Mouse (Mus musculus): ENCODE data around the gene Olfr550.
"Not testable (repeated sequence)": the region's sequence is repeated elsewhere in the genome, so short reads cannot be mapped to it uniquely, and the experiment has no call there.

Olfr550 gene

GRCm38 (mm10) chr7:102571142-102571541, at the start of gene Olfr550:
Olfr550 (plus strand) TSS chr7:102571442.
- no peak for DNase-seq

GRCm38 (mm10) chr7:102529052-102529451, 42.2 kb upstream of the Olfr550 start:
- no peak for DNase-seq

- DNase-seq: no peak
Measured at GRCm38 (mm10) chr7:102534449-102534848, 36.8 kb upstream of the Olfr550 start, which contains the start of gene Olfr547. Olfr547 (plus strand) TSS chr7:102534749.

GRCm38 (mm10) chr7:102540596-102540995, 30.6 kb upstream of the Olfr550 start, which contains the start of gene Olfr548-ps1:
Olfr548-ps1 (plus strand) TSS chr7:102540896.
- no peak for DNase-seq

- DNase-seq: no peak
Measured at GRCm38 (mm10) chr7:102541251-102541650, 30.0 kb upstream of the Olfr550 start.

DNA sequence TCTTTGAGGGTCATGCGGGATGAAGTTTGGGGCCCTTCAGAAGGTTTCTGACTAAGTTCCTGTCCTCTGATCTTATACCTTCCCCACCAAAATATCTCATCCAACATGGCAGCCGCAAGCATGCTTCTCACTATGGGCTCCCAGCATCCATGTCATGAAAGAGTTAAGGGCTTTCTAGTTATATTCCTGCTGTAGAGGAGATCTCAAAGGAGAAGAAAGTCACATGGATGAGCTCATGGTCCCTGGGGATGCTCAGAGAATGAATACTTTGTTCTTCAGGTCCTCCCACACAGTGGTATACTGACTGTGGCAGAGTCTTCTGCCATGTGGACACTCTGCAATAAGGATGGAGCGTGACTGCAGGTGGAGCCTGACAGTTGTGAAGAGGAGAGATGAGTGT, 21.7 kb upstream of the Olfr550 start, which contains the start of gene Olfr549:
TSS of gene Olfr549 (plus strand) at position 301 of the 400 bp plus-strand sequence.
- DNase-seq: no peak

DNA sequence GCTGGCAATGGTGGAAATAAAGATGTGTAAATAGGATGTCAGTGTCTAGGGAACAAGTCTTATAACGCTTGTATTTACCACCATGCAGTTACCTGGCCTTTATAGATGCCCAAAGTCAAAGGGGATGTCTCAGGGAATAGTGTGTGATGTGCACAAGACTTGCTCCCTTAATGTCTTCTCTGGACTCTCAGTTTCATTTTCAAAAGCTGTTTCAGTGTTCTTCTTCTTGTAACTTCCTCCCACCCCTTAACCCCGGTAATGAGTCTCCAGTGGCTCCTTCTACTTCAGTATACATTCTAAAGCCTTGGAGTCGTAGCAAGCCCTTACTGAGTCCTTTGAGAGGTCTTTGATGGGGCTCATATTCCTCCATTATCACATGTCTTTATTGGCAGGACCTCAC, 18.0 kb upstream of the Olfr550 start:
- DNase-seq: no peak

GRCm38 (mm10) chr7:102564999-102565997, 5.9 kb upstream of the Olfr550 start, which contains the start of gene Trim21:
Trim21 (minus strand) TSS chr7:102565486.
- peak; percentile 71 for DNase-seq

DNA sequence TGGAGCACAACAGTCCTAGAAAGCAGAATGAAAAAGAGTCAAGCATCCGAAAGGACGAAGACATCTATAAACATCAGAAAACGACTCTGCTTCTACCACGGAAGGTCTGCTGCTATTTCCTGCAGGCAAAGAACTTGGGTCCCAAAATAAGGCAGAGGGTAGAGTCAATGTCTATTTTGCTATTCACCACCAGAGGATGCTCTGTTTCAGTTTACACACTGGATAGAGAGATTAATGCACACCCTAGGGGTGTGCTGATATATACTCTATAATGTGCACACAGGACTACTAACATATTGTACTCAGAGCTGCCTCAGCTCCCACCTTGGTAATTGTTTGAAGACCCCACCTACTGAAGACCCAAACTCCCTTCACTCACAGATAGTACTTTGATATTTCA, 5.0 kb upstream of the Olfr550 start:
- DNase-seq: no peak

- DNase-seq: no peak
Measured at GRCm38 (mm10) chr7:102573174-102573830, 2.1 kb downstream of the Olfr550 start.

DNA sequence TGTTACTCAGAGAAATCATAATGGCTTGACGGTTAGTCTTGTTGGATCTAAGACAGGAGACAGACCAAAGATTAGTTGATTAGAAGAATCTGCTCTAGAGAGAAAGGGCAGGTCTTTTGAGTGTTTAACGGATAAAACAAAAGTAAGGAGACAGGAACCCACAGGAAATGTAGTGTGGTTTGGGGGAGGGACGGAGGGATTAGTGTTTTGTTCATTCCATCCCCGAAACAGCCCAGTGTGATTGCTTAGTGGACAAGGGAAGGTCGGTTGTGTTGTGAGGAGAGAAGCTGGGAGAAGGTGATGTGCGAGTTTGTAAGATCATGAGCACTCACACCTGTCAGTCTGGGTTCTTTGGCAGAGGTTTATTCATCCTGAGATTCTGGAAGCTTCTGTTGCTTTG, 4.8 kb downstream of the Olfr550 start:
- DNase-seq: no peak

- no peak for DNase-seq
Measured at GRCm38 (mm10) chr7:102591786-102592185, 20.5 kb downstream of the Olfr550 start, which contains the start of gene Olfr551. Olfr551 (minus strand) TSS chr7:102591886.

DNA sequence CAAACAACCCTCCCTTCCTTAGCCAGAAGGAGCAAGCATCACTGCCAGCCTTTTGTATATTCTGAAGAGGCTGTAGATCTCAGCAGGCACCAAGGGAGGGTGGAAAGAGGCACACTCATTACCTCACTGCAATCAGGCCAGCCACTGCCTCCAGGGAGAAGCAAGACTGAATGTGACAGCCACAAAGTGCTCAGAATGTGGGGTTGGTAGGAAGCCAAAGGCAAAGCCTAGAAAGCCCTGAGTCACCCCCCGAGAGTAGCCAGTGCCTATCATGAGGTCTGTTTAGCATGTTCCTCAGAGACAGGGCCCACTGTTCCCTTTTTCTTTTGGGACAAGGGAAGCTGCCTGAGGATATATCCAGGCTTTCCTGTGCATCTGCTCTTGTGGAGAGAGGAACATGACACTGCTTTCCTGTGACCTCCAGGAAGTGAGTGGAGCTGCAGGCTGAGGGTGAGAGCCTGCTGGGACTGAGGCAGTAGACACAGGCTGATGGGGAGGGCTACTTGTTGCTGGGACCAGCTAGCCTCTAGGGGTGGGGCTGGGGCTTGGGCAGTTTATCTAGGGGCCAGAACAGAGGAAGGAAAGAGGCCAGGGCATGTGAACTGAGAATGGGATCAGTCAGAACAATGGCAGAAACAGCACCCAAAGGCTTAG, 26.3 kb downstream of the Olfr550 start, which contains the start of gene Olfr552:
TSS of gene Olfr552 (plus strand) at position 393 of the 654 bp plus-strand sequence.
- no peak for DNase-seq

DNA sequence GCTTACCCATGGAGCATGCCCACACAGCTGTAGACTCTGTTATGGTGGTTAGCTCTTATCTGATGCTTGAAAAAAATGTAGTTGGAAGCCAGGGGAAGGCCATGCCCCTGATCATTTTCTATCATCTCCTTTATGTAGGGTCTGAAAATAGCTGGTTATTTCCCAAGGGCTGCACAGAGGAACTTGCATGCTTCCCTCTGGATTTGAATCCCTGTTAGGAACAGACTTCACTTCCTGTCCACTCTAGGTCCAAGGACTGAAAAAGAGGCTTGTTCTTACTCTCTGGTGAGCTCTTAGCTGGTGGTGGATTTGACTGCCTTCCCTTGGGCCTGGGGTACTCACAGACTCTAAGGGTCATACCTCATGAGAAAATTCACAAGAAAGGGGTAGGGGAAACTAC, 46.9 kb downstream of the Olfr550 start, which contains the start of gene Olfr553:
TSS of gene Olfr553 (minus strand) at position 101 of the 400 bp plus-strand sequence.
- DNase-seq: no peak

DNA sequence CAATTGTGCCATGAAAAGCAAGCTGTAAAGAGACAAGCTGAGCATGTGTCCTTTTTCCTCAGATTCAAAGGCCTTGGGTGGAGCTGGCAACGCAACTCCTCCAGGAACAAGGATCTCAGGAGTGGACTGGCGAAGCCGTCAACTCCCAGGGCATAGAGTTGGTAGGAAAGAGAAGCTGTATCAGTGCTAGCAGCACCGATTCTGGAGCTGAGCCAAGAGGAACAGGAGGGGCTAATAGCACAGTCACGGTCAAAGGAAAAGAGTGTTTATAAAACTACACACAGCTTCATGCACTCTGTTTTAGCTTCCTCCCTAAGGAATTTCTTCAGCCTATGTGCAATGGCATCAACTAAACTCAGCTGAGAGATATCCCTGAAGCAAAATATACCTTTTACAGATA, 48.4 kb downstream of the Olfr550 start:
- no peak for DNase-seq

DNA sequence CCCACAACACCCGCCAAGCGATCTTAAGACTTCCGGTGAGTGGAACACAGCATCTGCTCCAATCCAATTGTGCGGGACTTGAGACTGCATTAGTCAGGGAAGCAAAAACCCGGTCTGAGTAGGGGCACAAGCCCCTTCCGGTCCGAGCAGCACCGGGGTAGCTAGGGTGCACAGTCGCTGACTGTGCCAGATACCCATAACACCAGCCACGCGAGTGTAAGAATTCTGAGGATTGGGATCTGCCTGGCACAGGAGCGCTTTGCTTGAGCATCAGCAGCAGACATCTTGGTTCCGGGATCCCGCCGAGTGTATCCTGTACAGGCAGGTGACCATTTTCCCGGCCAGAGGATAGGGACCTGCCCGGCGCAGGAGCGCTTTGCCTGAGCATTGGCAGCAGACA, 49.1 kb downstream of the Olfr550 start:
- not testable (repeated sequence) for DNase-seq
